ENCODE assay signal across 8 mouse cellular contexts in the genomic region with DNA sequence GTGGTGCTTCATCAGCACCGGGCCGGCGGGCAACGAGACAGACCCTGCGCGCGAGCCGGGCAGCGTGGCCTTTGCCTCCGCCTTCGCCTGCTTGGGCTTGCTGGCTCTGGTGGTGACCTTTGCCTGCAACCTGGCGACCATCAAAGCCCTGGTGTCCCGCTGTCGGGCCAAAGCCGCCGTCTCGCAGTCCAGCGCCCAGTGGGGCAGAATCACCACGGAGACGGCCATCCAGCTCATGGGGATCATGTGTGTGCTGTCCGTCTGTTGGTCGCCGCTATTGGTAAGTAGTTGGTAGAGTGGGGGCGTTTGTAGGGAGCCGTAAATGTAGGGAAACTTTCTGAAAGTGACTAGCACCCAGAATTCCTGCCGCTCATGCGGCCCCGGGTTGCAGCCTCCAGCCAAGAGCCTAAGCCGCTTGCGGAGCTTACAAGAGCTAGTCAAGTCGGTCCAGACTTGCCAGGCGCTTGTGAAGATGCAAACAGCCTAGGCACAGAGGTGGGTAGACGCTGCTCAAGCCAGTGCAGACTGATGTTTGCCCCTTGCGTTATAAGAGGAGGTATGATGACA. TPM values are rescaled to one million over a fixed set of nuclear protein-coding genes. Genes with fewer than 3 reads are reported as not detected.
DNase-seq lines count a peak whose midpoint lies in the region; ATAC-seq and TF ChIP-seq lines count a peak whose summit lies in the region.

No protein-coding gene starts in this region.

- peaks cover 12% of the 10 kb centered on the region for H3K4me1 ChIP-seq in hindbrain, embryonic 12.5 days
- peaks cover 37% of the 10 kb centered on the region for H3K4me1 ChIP-seq in liver, embryonic 12.5 days
- no peaks in the 10 kb centered on the region for H3K4me1 ChIP-seq in stomach, postnatal 0 days (replicated peaks; ENCODE audit: control insufficient read depth, insufficient read depth)

- H3K27me3 ChIP-seq in hindbrain, embryonic 12.5 days, result peaks cover 41% of the 10 kb centered on the region
- peaks cover 32% of the 10 kb centered on the region for H3K27me3 ChIP-seq in liver, embryonic 12.5 days (replicated peaks)
- H3K27me3 ChIP-seq in stomach, postnatal 0 days (ENCODE audit: control insufficient read depth, insufficient read depth, low read length), result peaks cover 3% of the 10 kb centered on the region; the same call in 1 of the 2 replicates

- peak; percentile 36 for DNase-seq in adrenal gland, adult 2 months
- DNase-seq in adrenal gland, postnatal 4 days (ENCODE audit: low spot score in 2 of 2), result no peak
- DNase-seq in right cerebral cortex, adult 2 months (ENCODE audit: low spot score in 2 of 2), result peak; percentile 17 to 23
- DNase-seq in right cerebral cortex, postnatal 14 days, result no peak
- peak; percentile 16 for DNase-seq in stomach, postnatal 0 days (ENCODE audit: low spot score)
- no peak for DNase-seq in gastrocnemius, adult 8-10 months (ENCODE audit: low spot score in 2 of 2)

- peak overlapping the region; percentile 41 for H3K4me3 ChIP-seq in hindbrain, embryonic 12.5 days
- peak overlapping the region; percentile 62 for H3K4me3 ChIP-seq in liver, embryonic 12.5 days
- peak overlapping the region; percentile 55 for H3K4me3 ChIP-seq in stomach, postnatal 0 days (ENCODE audit: low read depth, low read length)

- WGBS in hindbrain, embryonic 12.5 days, result 3% methylated on average over 34 of the region's 34 CpGs
- 2% methylated on average over 34 of the region's 34 CpGs for WGBS in liver, embryonic 12.5 days (ENCODE audit: insufficient replicate concordance)
- WGBS in stomach, postnatal 0 days, result 1% methylated on average over 34 of the region's 34 CpGs

- TF ChIP-seq CTCF in stomach, postnatal 0 days (IDR thresholded peaks at IDR 0.05; ENCODE audit: low read depth), result no peak

- H3K9ac ChIP-seq in hindbrain, embryonic 12.5 days, result 0 out of 2 replicates have a peak overlapping the region, but pooled peaks have one; percentile 33
- H3K9ac ChIP-seq in liver, embryonic 12.5 days, result peak overlapping the region; percentile 63
- peak overlapping the region; percentile 23; the same call in 1 of the 2 replicates for H3K9ac ChIP-seq in stomach, postnatal 0 days (ENCODE audit: low read length)

- no peaks in the 10 kb centered on the region for H3K9me3 ChIP-seq in hindbrain, embryonic 12.5 days (replicated peaks)
- no peaks in the 10 kb centered on the region for H3K9me3 ChIP-seq in liver, embryonic 12.5 days (replicated peaks)
- no peaks in the 10 kb centered on the region for H3K9me3 ChIP-seq in stomach, postnatal 0 days (ENCODE audit: control insufficient read depth, low read length)

- ATAC-seq in hindbrain, embryonic 12.5 days (ENCODE audit: low FRiP score), result peak; percentile 23; the same call in 1 of the 2 replicates
- ATAC-seq in liver, embryonic 12.5 days, result peak; percentile 16; the same call in 1 of the 2 replicates
- ATAC-seq in stomach, postnatal 0 days (ENCODE audit: low FRiP score, low TSS enrichment), result peak; percentile 13; the same call in 1 of the 2 replicates

- no peak for TF ChIP-seq EP300 in stomach, postnatal 0 days (optimal IDR thresholded peaks at IDR 0.05)

- peak overlapping the region; percentile 88 for H3K4me2 ChIP-seq in hindbrain, embryonic 12.5 days (replicated peaks)
- H3K4me2 ChIP-seq in liver, embryonic 12.5 days, result peak overlapping the region; percentile 93
- H3K4me2 ChIP-seq in stomach, postnatal 0 days (replicated peaks; ENCODE audit: low read depth), result peak overlapping the region; percentile 80

- H3K36me3 ChIP-seq in hindbrain, embryonic 12.5 days, result no peaks in the 10 kb centered on the region
- no peaks in the 10 kb centered on the region for H3K36me3 ChIP-seq in liver, embryonic 12.5 days
- H3K36me3 ChIP-seq in stomach, postnatal 0 days (ENCODE audit: control insufficient read depth, insufficient read depth, low read length), result no peaks in the 10 kb centered on the region

- no peak overlapping the region for H3K27ac ChIP-seq in hindbrain, embryonic 12.5 days
- H3K27ac ChIP-seq in liver, embryonic 12.5 days, result no peak overlapping the region
- no peak overlapping the region for H3K27ac ChIP-seq in stomach, postnatal 0 days (replicated peaks)

RNA-seq across cellular contexts. Expression of a gene that starts 1.0 kb away (rescaled TPM):
- total RNA-seq in adrenal gland, adult 2 months (2021), result 10 to 100 TPM; 18.7 to 19.1 TPM
- 60.0 and 72.6 TPM in 2 replicates for polyA plus RNA-seq in adrenal gland, adult 2 months (2012; rRNA removed)
- total RNA-seq in adrenal gland, postnatal 4 days (2021), result 10 to 100 TPM; 12.6 to 14.9 TPM
- 2.7 and 3.8 TPM in 2 replicates for polyA plus RNA-seq in hindbrain, embryonic 12.5 days (2016; fragmentation: Nextera tagmentation; extraction: Ambion mirVana)
- polyA plus RNA-seq in liver, embryonic 12.5 days (2016; fragmentation: Nextera tagmentation; extraction: Ambion mirVana), result 9.5 and 9.6 TPM in 2 replicates
- polyA plus RNA-seq in stomach, postnatal 0 days (2015; fragmentation: Nextera tagmentation; extraction: Ambion mirVana), result 17.4 and 17.8 TPM in 2 replicates
- total RNA-seq in gastrocnemius, adult 8-10 months (2022), result 1 to 10 TPM in 1 of 4 experiments, under 1 TPM in 3; 0.24 to 1.4 (median 0.85) TPM

RNA-seq across cellular contexts. Expression of a gene that starts 33.7 kb away (rescaled TPM):
- total RNA-seq in adrenal gland, adult 2 months (2021), result 10 to 100 TPM; 79.6 to 80.7 TPM
- polyA plus RNA-seq in adrenal gland, adult 2 months (2012; rRNA removed), result 1.8 and 3.3 TPM in 2 replicates
- 10 to 100 TPM; 79.5 to 86.3 TPM for total RNA-seq in adrenal gland, postnatal 4 days (2021)
- 118 and 125 TPM in 2 replicates for polyA plus RNA-seq in hindbrain, embryonic 12.5 days (2016; fragmentation: Nextera tagmentation; extraction: Ambion mirVana)
- 73.1 and 74.8 TPM in 2 replicates for polyA plus RNA-seq in liver, embryonic 12.5 days (2016; fragmentation: Nextera tagmentation; extraction: Ambion mirVana)
- polyA plus RNA-seq in stomach, postnatal 0 days (2015; fragmentation: Nextera tagmentation; extraction: Ambion mirVana), result 37.6 and 42.1 TPM in 2 replicates
- 10 to 100 TPM; 46.4 to 54.6 (median 51.1) TPM for total RNA-seq in gastrocnemius, adult 8-10 months (2022)

Comparison
In these comparisons a context has a peak if more than half of its experiments do, and no peak if none do; other contexts are left out.
1. DNase-seq: peak in adrenal gland, adult 2 months (single experiment), right cerebral cortex, adult 2 months (2 of 2) and stomach, postnatal 0 days (single experiment); none in adrenal gland, postnatal 4 days (0 of 2), right cerebral cortex, postnatal 14 days (single experiment) and gastrocnemius, adult 8-10 months (0 of 2).
2. Peak in every context shown above with its lines, with median percentiles within 50 percentile points of each other: ATAC-seq, H3K4me2 ChIP-seq, H3K4me3 ChIP-seq and H3K9ac ChIP-seq.